Mouse (Mus musculus) megakaryocyte, embryonic 14.5 days (primary cell): Measurements from ENCODE around the gene Abcg1.

Experiments used
- FLI1 ChIP-seq: IDR thresholded peaks from 2 replicates; pipeline ENCODE4 v1.6.1; 2012; ENCODE audit warnings: low read length, inconsistent platforms, mixed read lengths
- GATA1 ChIP-seq: IDR thresholded peaks from 3 replicates; pipeline ENCODE4 v1.6.1; 2012; ENCODE audit warnings: mixed read lengths, low read length, inconsistent platforms, borderline replicate concordance

DNA sequence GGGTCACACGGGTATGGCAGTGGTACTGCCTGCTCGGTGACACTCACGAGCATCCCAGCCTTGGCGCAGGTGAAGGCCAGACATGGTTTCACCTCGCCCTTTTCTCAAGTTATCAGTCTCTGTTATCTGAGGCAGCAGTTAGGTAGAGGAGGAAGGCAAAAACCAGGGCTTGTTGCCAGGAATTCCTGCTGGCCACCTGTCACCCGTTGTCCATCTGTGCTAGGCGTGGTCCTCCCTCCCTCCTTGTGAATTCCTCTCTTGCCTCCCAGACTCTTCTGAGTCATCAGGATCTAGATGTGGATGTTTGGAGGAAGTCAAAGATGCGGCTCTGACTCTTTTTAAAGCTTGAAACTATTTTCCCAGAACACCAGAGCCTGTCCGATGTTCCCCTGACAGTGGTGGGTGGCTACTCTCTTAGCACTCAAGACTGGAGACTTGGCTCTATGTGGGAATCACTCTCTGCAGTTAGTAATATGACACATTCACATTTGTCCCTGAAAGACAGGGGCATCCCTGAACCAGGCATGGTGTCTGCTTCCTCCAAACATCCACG is 73.9 kb downstream of the Abcg1 start:
- TF ChIP-seq GATA1 (no peak), FLI1 (no peak)
